Mouse (Mus musculus): ENCODE results near the gene Slc5a10.

DNA sequence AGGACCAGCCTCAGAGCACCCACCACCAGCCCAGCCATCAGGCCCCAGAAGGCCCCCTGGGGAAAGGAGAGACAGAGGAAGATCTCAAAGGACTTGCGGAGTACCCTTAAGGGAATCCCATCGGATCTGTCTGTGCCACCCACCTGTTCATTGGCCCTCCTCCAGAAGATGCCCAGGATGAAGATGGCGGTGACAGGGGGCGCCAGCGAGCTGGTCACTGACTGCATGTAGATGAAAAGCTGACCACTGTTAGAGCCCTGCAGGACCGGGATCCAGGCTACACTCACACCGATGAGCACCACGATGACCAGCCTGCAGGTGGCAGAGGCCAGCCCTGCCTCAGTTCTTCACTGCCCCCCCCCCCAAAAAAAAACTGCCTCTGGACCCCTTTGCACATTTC is 46.9 kb downstream of the Slc5a10 start:
- TF ChIP-seq CTCF (IDR thresholded peaks at IDR 0.05) (peak; percentile 61), EP300 (IDR thresholded peaks at IDR 0.05) (no peak)

Data from lung, postnatal 0 days (tissue).